Mouse (Mus musculus): ENCODE measurements around the gene Sh3kbp1.
"Not testable (repeated sequence)": the region's sequence is repeated elsewhere in the genome, so short reads cannot be mapped to it uniquely, and the experiment has no call there.

Gene Sh3kbp1

DNA sequence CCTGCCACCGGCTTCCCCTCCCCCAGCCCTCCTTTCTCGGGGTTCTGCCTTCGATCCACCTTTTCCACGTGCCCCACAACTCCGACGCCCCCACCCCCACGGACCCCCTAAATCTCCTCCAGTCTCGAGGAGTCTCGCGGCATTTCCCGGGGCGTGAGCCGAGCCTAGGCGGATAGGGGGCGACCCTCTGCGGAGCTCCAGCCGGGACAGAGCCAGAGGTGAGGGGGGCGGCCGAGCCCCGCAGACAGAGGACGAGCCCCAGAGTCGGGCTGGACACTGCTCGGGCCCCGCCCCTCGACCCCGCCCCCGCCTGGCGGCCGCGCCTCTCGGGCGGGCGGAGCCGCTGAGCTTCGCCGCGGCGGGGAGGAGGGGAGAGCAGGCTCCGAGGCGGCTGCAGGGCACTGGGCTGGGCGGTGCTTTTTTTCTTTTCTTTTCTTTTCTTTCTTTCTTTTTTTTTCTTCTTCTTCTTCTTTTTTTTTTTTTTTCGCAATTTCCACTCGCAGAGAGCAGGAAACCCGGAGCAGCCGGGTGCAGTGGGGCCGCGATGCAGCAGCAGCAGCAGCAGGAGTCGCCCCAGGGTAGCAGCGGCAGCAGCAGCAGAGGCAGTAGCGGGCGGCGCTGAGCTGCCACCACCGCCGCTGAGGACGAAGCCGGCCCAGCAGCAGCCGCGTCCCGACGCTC, at the start of gene Sh3kbp1:
Gene Sh3kbp1 (plus strand): TSS at position 366 of the 681 bp plus-strand sequence.
- DNase-seq (ENCODE audit: low read depth): peak; percentile 72

DNA sequence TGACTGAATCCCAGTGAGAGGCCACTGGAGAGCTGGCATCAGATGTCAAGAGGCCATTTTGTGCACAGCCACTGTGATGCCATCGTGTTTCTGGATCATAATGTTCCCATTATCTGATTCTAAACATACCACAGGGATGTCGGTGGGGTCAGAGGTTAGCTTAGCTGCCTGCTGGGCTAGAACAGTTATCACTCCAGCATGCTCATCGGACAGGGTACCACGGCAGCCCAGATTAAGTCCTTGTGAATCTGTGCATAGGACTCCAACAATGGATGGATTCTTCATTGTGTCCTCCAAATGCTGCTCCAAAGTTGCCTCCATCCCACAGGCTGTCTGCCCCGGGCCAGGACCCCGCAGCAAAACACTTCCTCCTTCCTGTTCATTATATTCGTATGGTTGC, 42.3 kb upstream of the Sh3kbp1 start:
- not testable (repeated sequence) for DNase-seq (ENCODE audit: low read depth)

DNA sequence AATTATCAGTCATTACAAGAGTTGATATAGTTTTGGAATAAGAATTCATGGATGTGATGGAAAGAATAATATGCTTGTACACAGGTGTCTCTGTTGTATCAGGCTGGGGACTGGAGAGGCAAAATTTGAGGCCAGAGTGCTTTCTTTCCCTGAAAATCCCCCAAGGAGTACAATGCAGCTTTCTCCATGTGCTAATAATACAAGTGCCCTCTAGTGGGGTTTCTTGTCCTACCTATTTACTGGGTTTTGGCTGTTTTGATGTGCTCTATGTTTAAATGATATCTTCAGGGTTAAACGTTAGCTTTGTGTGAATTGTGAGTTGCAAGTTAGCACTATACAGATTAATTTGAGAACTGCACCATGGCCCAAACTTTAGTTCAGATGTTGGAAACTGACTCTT, 35.4 kb upstream of the Sh3kbp1 start:
- DNase-seq (ENCODE audit: low read depth): peak; percentile 28

DNA sequence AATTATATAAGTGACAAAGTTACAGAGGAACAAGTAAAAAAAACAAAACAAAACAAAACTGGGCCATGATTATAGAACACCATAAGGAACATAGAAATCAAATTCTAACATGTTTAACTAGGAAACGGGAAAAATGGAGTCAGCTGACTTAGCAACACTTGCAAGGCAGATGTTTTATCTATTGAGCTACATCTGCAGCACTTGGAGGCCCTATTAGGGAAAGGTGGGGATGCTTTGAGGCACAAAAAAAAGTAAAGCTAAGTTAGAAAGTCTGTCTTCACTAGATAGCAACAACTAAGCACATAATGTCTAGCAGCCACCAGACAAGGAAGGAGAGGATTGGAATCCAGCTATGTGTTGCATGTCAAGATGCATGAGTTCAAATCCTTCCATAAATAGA, 29.6 kb upstream of the Sh3kbp1 start:
- DNase-seq (ENCODE audit: low read depth): no peak

DNA sequence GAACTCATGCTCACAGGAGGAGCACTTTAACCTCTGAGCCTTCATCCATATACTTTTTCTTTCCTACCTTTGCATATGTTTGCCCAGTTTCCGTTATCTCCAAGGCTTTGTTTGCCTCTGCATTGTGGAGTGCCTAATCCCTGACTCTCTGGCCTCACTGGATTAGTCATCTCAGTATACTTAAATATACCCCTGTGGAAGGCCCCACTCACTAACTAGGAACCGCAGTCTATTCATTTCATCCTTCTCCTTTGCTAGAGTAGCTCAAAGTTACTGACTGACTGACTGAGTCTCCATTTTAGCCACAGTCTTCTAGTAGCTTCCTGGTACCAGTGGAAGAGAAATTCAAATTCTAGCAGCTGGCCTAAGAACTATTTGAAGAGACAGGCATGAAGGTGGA, 22.2 kb upstream of the Sh3kbp1 start:
- no peak for DNase-seq (ENCODE audit: low read depth)

DNA sequence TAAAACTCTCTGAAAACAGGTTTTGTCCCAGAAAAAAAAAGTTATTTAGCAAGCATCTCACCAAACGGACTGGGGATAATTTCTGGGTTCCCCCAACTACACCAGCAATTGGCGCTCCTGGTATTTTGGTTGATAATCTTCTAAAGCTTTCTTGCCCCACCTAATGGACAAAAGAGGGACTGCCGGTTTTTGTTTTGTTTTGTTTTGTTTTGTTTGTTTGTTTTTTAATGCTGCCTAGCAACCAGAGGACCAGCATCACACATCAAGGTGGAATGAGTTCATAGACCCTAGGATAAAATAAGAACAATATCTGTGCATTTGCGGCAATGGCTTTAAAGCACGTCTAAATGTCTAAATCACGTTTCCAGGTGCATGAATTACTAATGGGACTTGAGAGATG, 20.1 kb upstream of the Sh3kbp1 start:
- DNase-seq (ENCODE audit: low read depth): peak; percentile 40

DNA sequence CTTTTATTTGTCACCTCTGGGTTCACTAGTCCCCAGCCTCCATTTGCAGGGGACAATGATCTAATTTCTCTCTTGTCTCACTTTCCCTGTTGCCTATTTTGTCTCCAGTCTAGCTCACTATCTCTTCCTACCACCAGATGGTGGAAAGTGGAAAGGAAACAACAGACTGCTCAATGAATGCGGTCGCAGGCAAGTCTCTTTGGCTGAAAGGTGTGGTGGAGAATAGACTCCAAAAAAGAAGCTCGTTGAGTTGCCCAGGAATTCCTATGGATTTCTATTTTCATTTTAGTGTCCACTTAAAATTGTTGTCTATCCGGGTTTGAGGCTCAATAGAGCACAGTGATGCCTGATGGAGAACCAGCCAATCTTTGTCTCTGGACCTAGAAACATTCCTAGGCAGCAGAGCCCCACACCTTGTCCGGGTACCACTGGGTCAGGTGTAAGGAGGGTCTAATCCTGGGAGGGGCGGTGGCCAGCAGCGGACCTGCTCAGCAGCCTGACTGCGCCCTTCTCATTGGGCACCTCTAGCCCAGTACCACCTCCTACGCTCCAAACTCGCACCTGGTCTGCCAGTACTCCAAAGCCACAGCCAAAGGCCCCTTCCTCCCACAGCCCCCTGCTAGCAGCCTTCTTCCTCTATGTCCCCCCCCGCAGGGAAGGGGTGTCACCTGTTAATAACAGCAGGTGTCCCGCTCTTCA, 715 bp upstream of the Sh3kbp1 start:
- peak; percentile 69 for DNase-seq (ENCODE audit: low read depth)

DNA sequence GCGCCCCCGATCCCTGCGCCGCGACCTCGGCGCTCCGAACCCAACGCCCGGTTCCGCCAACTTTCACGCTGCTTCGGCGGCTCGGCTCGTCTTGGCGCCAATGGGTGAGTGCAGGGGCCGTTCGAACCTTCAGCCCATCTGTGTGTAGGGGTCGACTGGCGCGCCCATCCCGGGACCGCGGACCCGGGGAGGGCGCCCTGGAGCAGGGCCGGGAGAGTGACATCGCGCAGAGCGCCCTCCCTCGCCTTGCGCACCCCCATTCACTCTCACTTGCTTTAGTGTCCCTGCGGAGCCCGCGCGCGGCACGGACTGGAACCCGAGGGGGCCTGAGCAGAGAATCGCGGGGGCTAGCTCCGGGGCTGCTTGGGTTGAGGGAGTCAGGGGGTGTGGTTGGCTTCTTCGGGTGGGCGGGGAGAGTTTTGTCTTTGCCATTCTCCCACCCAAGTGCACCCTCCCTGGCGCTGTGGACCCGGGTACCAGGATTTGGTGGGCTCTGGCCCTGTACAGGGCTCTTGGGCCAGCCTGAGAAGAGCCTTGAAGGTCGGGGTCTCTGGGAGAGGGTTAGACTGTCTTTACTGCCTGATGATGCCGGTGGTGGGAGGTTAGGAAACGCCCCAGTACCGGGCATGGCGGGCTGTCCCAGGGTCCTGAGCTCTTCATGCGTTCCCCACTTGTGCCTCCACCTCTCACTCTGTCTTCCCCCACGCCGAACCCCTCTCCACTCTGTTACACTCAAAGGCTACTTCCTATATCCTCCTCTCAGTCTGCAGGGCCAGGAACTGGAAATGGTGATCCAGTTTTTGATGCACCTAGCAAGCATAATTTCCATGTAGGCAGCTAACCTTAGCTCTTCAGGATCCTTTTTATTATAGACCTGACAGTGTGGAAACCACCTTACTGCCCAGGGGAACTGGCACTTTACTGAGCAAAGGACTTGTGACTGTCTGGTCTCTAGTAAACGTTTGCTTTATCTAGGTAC, 805 bp downstream of the Sh3kbp1 start:
- peak; percentile 41 for DNase-seq (ENCODE audit: low read depth)

DNA sequence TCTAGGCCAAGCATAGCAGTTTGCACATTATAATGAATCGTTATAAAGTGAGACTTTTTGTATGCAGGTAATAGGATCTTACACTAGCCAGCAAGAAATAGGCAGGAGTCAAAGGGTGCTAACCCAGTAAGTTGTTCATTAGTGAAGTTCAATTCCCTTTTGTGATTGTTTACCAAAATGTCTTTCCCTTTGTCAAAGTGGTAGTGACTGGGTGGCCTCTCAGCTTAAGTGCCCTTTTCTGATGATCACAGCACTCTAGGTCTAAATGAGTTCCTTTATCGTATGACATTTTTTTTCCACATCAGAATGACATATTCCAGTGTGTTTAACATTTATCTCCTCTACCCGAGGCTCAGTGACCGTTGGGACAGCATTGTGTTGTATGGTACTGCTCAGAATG, 1.6 kb downstream of the Sh3kbp1 start:
- no peak for DNase-seq (ENCODE audit: low read depth)

DNA sequence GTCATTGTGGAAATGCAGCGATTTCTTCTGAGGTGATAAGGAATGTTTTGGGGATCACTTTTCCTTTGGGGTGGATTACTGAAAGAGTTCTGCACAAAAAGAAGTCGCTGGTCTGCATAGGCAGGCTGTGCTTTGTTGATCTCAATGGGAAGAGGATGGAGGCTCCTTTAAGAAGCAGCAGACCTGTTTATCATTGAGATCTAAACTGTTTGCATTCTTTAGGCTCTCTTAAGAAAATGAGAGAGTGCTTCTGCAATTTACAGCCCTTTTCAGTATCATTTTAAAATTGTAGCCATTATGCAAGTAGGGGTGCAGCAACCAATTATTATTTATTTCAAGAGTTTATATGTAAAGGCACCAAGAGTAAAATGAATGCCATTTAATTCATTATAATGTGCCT, 2.1 kb downstream of the Sh3kbp1 start:
- no peak for DNase-seq (ENCODE audit: low read depth)

DNA sequence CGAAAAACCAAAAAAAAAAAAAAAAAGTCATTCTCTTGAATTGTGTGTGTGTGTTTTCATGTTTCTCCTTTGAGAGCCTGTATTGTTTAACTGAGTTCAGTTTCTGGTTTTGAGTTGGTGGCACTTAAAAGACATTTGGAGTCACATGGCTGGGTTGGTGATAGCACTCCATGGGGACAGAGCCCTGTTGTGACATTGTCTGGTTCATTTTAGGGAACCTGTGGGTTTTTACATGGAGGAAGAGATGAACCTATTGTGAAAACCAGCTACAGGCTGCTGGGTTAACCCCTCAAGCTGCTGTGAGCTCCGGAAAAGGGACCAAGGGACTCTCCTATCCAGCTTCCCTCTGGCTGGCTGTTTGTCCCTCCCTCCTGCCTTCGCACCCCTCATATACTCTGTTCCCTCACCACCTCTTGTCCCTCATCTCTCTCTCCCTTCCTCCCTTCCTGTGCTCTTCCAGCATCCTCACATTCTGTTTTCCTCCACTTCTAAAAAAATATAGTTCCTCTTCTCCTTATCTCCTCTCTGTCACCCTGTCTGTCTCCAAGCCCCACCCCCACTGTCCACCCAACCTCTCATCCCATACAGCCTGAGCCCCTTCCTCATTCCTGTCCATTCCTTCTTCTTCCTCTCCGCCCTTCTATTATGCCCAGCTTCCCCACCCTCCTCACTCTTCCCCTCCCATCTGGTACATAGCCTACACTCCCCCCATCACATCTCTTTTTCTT, 11.6 kb downstream of the Sh3kbp1 start:
- peak; percentile 76 for DNase-seq (ENCODE audit: low read depth)

DNA sequence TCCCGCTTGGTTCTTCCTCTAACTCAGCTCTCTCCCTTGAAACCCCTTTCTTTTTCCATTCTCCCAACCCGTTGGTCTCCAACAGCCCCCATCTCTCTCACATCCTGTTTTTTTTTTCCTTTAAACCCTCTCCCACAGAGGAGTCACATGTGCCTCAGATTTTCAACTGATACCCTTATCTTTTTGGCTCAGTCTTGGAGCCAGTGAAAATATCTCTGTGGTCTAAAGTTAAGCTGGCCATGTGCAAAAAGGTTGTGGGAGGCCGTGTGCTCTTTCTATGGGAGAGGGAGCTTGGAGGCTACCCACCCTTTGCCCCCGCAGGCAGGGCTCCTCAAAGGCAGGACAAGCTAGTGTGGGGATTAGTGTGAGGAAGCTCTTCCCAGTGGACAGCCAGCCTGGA, 12.9 kb downstream of the Sh3kbp1 start:
- peak; percentile 53 for DNase-seq (ENCODE audit: low read depth)

DNA sequence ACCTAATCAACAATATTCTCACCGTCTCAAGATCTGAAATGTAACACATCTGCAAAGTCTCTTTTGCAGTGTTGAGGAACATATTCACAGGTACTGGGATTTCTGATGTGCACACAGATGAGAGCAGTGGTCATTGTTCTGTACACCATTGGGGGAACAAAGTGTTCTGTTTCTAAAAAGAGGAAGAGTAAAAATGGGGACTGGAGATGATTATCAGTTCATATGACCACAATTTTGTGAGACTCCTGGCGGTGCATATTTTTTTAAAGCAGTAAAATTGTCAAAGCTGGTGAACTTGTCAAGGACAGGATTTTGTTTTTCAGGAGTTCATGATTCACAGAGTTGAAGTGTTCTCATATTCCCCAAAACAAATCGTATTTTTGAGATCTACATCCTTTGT, 18.2 kb downstream of the Sh3kbp1 start:
- DNase-seq (ENCODE audit: low read depth): peak; percentile 77

DNA sequence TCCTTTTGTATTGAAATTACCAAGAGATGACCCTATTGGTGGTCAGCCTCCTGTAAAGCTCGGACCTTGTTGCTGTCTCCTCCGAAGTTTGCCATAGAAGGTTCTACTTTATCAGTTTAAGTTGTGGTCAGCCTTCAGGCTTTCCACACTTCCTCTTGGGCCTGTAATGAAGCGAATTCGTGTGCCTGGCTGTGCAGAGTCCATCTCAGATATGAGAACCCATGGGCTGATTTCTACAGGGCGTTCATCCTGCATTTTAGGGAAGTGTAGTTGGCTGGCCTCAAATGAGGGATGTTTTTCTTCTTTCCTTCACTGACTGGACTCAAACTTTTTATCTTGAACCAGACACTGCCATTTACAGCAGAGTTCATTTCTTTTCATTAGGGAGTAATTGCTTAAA, 20.5 kb downstream of the Sh3kbp1 start:
- peak; percentile 88 for DNase-seq (ENCODE audit: low read depth)

DNA sequence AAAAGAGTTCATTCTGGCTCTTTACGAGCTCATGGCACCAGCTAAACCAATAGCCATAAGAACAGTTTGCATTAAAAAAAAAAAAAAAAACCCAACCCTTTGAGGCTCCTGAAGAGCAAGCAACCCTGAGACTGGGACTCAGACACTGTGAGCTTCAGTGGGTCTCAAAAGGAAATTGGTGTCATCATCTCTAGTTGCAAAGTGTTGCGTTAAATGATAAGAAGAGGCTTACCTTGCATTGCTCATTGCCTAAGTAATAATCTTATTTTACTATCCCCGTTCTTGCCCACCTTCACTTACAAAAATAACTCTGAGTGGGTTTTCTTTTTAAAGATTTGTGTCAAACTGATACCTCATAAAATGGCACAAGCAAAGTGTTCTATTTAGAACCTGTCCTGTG, 21.5 kb downstream of the Sh3kbp1 start:
- DNase-seq (ENCODE audit: low read depth): no peak

DNA sequence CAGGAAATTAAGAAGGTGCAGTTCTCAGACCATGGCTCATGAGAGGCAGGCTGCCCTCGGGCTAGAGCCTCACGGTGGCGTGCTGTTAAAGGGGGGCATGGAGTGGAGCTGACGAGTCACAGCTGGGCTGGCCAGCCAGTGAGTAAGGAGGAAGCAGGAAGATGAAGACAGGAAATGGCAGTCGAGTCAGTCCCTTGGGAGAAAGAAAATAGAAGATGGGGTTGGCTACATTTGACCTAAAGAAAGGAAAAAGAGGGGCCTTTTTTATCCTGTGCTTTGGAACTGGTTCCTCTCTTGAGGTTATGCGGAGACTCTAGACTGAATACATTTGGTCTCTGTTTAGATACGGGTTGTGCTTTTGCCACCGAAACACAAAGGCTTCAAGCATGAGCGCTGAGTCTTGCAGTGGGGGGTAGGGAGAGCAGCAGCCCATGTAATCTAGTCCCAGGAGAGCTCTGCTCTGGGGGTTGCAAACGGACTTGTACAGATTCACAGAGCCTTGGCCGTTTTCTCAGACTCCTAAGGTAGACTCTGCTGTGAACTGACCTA, 23.1 kb downstream of the Sh3kbp1 start:
- DNase-seq (ENCODE audit: low read depth): no peak

DNA sequence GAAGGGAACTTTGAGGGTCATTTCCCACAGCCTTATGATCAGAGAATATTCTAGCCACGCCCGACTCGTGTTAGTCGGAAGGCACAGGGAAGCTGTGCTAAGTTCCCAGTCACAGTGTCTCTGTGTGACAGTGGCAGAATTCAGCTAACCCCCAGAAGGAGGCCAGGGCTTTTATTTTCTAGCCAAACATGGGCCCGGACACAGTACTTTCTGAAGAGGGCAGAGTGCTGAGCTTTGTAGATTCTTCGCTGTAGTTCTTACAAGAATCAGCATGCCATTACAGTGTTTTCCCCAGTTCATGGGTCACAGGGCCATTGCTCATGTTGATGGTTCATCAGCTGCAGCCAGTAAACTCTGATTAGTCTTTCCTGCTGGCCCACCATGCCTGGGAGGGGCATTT, 23.7 kb downstream of the Sh3kbp1 start:
- DNase-seq (ENCODE audit: low read depth): no peak

DNA sequence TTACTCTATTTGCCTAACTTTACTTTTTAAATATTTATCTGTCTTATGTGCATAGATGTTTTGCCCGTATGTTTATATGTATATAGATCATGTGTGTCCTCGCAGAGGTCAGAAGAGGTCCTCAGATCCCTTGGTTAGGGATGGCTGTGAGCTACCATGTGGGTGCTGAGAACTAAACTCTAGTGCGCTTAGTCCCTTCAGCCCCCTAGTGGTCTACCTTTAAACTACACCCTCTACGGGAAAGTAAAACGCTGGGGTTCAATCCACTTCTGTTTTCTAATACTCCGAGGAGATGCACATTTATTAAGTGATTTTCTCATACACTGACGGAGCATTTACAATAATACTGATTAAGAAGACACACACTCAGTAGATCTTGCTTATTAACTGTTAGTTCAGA, 44.3 kb downstream of the Sh3kbp1 start:
- no peak for DNase-seq (ENCODE audit: low read depth)

DNA sequence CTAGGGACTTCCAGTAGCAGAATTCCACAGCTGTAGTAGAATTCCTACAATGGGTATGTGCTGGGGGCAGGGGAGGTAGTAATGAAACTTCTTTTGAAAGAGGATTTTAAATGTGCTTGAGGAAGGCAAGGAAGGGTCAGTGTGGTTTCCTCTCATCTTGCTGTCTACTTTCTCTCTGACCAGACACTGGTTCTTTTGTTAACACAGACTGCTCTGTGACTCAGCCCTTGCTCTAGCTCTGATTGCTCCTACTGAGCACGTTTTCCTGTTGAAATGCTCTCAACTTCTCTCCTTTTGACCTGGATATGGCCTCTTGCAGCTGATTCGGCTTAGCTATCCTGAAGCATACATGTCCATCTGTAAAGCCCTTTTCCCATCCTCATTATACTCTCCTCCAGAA, 45.4 kb downstream of the Sh3kbp1 start:
- peak; percentile 73 for DNase-seq (ENCODE audit: low read depth)

DNA sequence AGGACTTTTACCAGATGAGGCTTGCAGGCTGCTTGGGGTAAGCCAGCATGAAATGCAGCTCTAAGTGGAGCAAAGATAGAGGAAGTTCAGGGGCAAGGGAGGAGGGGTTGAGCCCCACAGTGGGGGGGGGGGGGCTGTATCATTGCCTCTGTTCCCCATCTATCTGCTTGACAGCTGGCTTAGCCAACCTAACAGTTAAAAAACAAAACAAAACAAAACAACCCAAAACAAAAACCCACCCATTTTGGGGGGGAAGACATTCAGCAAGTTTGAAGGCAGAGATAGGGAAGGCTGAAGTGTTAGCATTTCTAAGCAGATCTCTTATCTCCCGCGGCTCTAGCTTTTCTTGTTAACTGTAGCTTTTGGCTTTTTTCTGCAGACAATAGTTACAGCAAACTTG, 49.2 kb downstream of the Sh3kbp1 start:
- peak; percentile 52 for DNase-seq (ENCODE audit: low read depth)

DNA sequence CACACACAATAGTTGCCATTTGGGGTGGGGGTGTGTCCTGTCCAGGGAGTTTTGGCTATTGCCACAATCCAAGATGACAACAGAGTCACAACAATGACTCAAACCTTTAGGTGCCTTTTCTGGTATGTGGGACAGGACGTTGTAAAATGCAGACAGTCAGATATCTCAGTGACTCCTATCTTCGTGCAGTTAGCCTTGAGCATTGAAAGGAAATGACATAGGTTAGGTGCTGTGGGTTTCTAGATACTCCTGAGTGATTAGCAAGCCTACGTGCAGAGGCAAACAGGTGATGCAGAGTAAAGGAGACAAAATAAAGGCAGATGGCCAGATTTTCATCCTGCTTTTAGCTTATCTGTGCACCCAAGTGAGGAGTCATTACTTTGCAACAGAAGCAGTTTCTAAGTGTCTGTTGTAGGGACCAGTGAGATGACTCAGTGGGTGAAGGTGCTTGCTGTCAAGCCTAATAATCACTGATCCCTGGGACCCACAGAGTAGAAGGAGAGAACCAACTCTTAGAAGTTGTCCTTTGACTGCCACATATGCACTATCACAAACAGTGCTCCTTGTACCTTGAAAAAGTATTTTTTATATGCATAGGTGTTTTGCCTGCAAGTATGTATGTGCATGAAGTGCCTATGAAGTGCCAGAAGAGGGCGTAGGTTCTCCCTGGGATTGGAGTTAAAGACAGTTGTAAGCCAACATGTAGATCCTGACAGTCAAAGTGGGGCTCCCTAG, 50.7 kb downstream of the Sh3kbp1 start:
- DNase-seq (ENCODE audit: low read depth): peak; percentile 82
